Comparison of ENCODE assay signal across 8 mouse cellular contexts in genomic region chr17:12940151-12940805, GRCm38 (mm10). TPM values are rescaled to one million over a fixed set of nuclear protein-coding genes. Genes with fewer than 3 reads are reported as not detected.
DNase-seq lines count a peak whose midpoint lies in the region; ATAC-seq and TF ChIP-seq lines count a peak whose summit lies in the region.

TSS of gene Acat3 (minus strand) at chr17:12940600.

- 0 out of 2 replicates have a peak, but pooled peaks cover 4% of the 10 kb centered on the region for H3K4me1 ChIP-seq in lung, embryonic 16.5 days (replicated peaks; ENCODE audit: control insufficient read depth, insufficient read depth, low read length)
- H3K4me1 ChIP-seq in hindbrain, embryonic 12.5 days, result peaks cover 5% of the 10 kb centered on the region; the same call in 1 of the 2 replicates
- H3K4me1 ChIP-seq in limb, embryonic 15.5 days, result peaks cover 9% of the 10 kb centered on the region
- H3K4me1 ChIP-seq in olfactory bulb, adult 2 months (ENCODE audit: control insufficient read depth, insufficient read depth, low read length), result peaks cover 6% of the 10 kb centered on the region

- H3K9me3 ChIP-seq in lung, embryonic 16.5 days (ENCODE audit: control insufficient read depth, low read length), result no peaks in the 10 kb centered on the region
- no peaks in the 10 kb centered on the region for H3K9me3 ChIP-seq in hindbrain, embryonic 12.5 days (replicated peaks)
- no peaks in the 10 kb centered on the region for H3K9me3 ChIP-seq in limb, embryonic 15.5 days

- peak within 1 kb of the TSS; percentile 30 for H3K4me3 ChIP-seq in lung, embryonic 16.5 days (ENCODE audit: low read length)
- H3K4me3 ChIP-seq in hindbrain, embryonic 12.5 days, result peak within 1 kb of the TSS; percentile 20
- peak within 1 kb of the TSS; percentile 33 for H3K4me3 ChIP-seq in limb, embryonic 15.5 days
- H3K4me3 ChIP-seq in olfactory bulb, adult 2 months (ENCODE audit: insufficient read depth, low read depth, low read length), result peak within 1 kb of the TSS; percentile 22

- TF ChIP-seq POLR2A in olfactory bulb, adult 2 months (IDR thresholded peaks at IDR 0.05; ENCODE audit: insufficient read depth, low read depth, low read length), result no peak

- H3K27me3 ChIP-seq in lung, embryonic 16.5 days (ENCODE audit: control insufficient read depth, insufficient read depth, low read depth, low read length), result no peaks in the 10 kb centered on the region
- no peaks in the 10 kb centered on the region; the same call in 1 of the 2 replicates for H3K27me3 ChIP-seq in hindbrain, embryonic 12.5 days
- H3K27me3 ChIP-seq in limb, embryonic 15.5 days, result no peaks in the 10 kb centered on the region

- 9% methylated on average over 27 of the region's 27 CpGs for WGBS in lung, embryonic 16.5 days
- 16% methylated on average over 27 of the region's 27 CpGs for WGBS in hindbrain, embryonic 12.5 days
- WGBS in limb, embryonic 15.5 days, result 9% methylated on average over 27 of the region's 27 CpGs
- 5% methylated on average over 27 of the region's 27 CpGs for WGBS in olfactory bulb, adult 2 months

- DNase-seq in lung, postnatal 36 days, result no peak
- no peak for DNase-seq in thymus, postnatal 10 days (ENCODE audit: low spot score in 2 of 2)
- no peak for DNase-seq in c-Kit-positive CD71-positive TER-119-positive erythroid progenitor cells, embryonic 14.5 days (ENCODE audit: low spot score)

- peaks cover 3% of the 10 kb centered on the region; the same call in 1 of the 2 replicates for H3K36me3 ChIP-seq in lung, embryonic 16.5 days (ENCODE audit: control insufficient read depth, insufficient read depth, low read length)
- H3K36me3 ChIP-seq in hindbrain, embryonic 12.5 days, result peaks cover 31% of the 10 kb centered on the region
- peaks cover 25% of the 10 kb centered on the region for H3K36me3 ChIP-seq in limb, embryonic 15.5 days

- TF ChIP-seq CTCF in olfactory bulb, adult 2 months (IDR thresholded peaks at IDR 0.05; ENCODE audit: insufficient read depth, low read depth, low read length), result no peak

- peak within 1 kb of the TSS; percentile 34; the same call in 1 of the 2 replicates for H3K9ac ChIP-seq in lung, embryonic 16.5 days (ENCODE audit: low read length)
- H3K9ac ChIP-seq in hindbrain, embryonic 12.5 days, result peak within 1 kb of the TSS; percentile 32; the same call in 1 of the 2 replicates
- peak within 1 kb of the TSS; percentile 1; the same call in 1 of the 2 replicates for H3K9ac ChIP-seq in limb, embryonic 15.5 days

- no peak within 1 kb of the TSS for H3K27ac ChIP-seq in lung, embryonic 16.5 days (ENCODE audit: low read length)
- no peak within 1 kb of the TSS for H3K27ac ChIP-seq in hindbrain, embryonic 12.5 days
- peak within 1 kb of the TSS; percentile 33; the same call in 1 of the 2 replicates for H3K27ac ChIP-seq in limb, embryonic 15.5 days
- no peak within 1 kb of the TSS for H3K27ac ChIP-seq in olfactory bulb, adult 2 months (ENCODE audit: insufficient read depth, low read depth, low read length)

- ATAC-seq in lung, embryonic 16.5 days (ENCODE audit: low read depth), result peak; percentile 90
- ATAC-seq in common myeloid progenitor, adult 5-6 weeks (replicated peaks; ENCODE audit: low read depth, poor library complexity, severe bottlenecking), result peak; percentile 66
- ATAC-seq in hindbrain, embryonic 12.5 days (ENCODE audit: low FRiP score), result peak; percentile 54
- peak; percentile 69; the same call in 1 of the 2 replicates for ATAC-seq in limb, embryonic 15.5 days (ENCODE audit: insufficient number of reproducible peaks, low FRiP score, low TSS enrichment, low read depth)

- peak within 1 kb of the TSS; percentile 50 for H3K4me2 ChIP-seq in lung, embryonic 16.5 days (ENCODE audit: low read depth, low read length)
- H3K4me2 ChIP-seq in hindbrain, embryonic 12.5 days (replicated peaks), result peak within 1 kb of the TSS; percentile 50
- peak within 1 kb of the TSS; percentile 53 for H3K4me2 ChIP-seq in limb, embryonic 15.5 days

RNA-seq across cellular contexts. Expression of gene Acat3, which starts in this region (rescaled TPM):
- 0.87 and 0.92 TPM in 2 replicates for polyA plus RNA-seq in lung, embryonic 16.5 days (2015; fragmentation: Nextera tagmentation; extraction: Ambion mirVana)
- total RNA-seq in common myeloid progenitor, adult 5-6 weeks (2017), result 0.27 and 0.29 TPM in 2 replicates
- polyA plus RNA-seq in hindbrain, embryonic 12.5 days (2016; fragmentation: Nextera tagmentation; extraction: Ambion mirVana), result 1.1 and 1.3 TPM in 2 replicates
- 0.63 and 0.72 TPM in 2 replicates for polyA plus RNA-seq in limb, embryonic 15.5 days (2015; fragmentation: Nextera tagmentation; extraction: Ambion mirVana)
- not detected in 2 replicates for polyA plus RNA-seq in olfactory bulb, adult 2 months (2012; ENCODE audit: insufficient read depth, insufficient read length, low replicate concordance, missing spikeins)

Comparison
In these comparisons a context has a peak if more than half of its experiments do, and no peak if none do; other contexts are left out.
1. Peak in ATAC-seq, H3K4me3 ChIP-seq, H3K9ac ChIP-seq and H3K4me2 ChIP-seq in lung, embryonic 16.5 days; RNA of the gene not detected or under 1 TPM.
2. Peak in ATAC-seq in common myeloid progenitor, adult 5-6 weeks; RNA of the gene not detected or under 1 TPM.
3. Peak in ATAC-seq, H3K4me3 ChIP-seq, H3K27ac ChIP-seq, H3K9ac ChIP-seq and H3K4me2 ChIP-seq in limb, embryonic 15.5 days; RNA of the gene not detected or under 1 TPM.